Mouse (Mus musculus) bone marrow macrophage, adult 2 months (primary cell): Measurements from ENCODE around the gene Ly6g6d.

Experiments used
- CTCF ChIP-seq: IDR thresholded peaks from 2 replicates; pipeline ENCODE4 v1.5.1; 2012; ENCODE audit warnings: low read depth, mild to moderate bottlenecking, low read length, moderate library complexity
- POLR2A ChIP-seq: IDR thresholded peaks from 2 replicates; pipeline ENCODE4 v1.6.1; 2012; ENCODE audit warnings: mild to moderate bottlenecking, low read depth, low read length, borderline replicate concordance

GRCm38 (mm10) chr17:35045807-35046680 lies 31.8 kb downstream of the Ly6g6d start:
- TF ChIP-seq POLR2A (no peak), CTCF (no peak)
